Comparison of ENCODE assay signal across 18 mouse cellular contexts in the genomic region with DNA sequence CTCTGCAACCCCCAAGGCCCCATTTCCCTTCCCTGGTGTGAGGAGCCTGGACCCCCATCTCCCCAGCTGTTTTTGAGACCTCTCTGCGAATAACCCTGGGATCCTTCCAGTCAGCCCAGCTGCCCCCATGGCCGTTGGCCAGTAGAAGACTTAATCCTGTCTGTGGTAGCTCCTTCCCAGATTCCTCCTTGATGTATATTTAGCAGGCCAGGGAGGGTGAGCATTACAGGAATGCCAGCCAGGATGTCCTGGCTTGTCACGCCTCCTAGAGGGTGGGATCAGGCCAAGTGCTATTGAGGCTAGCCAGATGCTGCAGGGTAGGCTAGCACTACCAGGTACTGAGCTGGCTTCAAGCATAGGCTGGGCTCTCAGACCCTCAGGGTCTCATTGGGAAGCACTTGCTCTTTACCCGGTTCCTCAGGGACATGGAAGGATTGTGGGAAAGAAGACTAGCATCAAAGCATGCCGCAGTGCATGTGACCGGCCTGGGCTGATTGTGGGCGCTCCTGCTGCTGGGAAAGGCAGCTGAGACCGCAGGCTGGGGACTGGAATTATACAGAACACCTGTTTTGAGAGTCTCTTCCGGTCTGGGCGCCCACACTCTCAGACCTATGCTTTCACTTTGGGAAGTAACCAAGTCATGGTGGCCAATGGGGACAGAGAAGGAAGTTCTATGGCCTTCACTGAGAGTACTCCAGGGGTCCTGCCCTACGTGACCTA. TPM values are rescaled to one million over a fixed set of nuclear protein-coding genes. Genes with fewer than 3 reads are reported as not detected.
DNase-seq lines count a peak whose midpoint lies in the region; ATAC-seq and TF ChIP-seq lines count a peak whose summit lies in the region.
"Had no signal": no experiment of that assay in that cellular context is flagged by ENCODE, and none has a peak within 500 bp of the region (broad histone marks: within the 10 kb centered on the region; RNA-seq: fewer than 3 reads in every experiment).

No protein-coding gene starts in this region.

- no peak for TF ChIP-seq CTCF in heart, postnatal 0 days (IDR thresholded peaks at IDR 0.05; ENCODE audit: low read depth)

- intact Hi-C loops in gastrocnemius, postnatal 36 days (cut with DNase I): no loop called here

- no peaks in the 10 kb centered on the region for H3K9me3 ChIP-seq in heart, postnatal 0 days (replicated peaks; ENCODE audit: control insufficient read depth, low read length)
- H3K9me3 ChIP-seq in embryonic facial prominence, embryonic 10.5 days: peaks cover 3% of the 10 kb centered on the region; the same call in 1 of the 2 replicates
- H3K9me3 ChIP-seq in forebrain, embryonic 10.5 days: peaks cover 11% of the 10 kb centered on the region
- H3K9me3 ChIP-seq: embryonic facial prominence, embryonic 12.5 days; forebrain, embryonic 13.5 days; liver, embryonic 15.5 days; neural tube, embryonic 13.5 days had no signal

- no peaks in the 10 kb centered on the region for H3K36me3 ChIP-seq in heart, postnatal 0 days (replicated peaks; ENCODE audit: control insufficient read depth, insufficient read depth, low read length)
- H3K36me3 ChIP-seq in embryonic facial prominence, embryonic 10.5 days (replicated peaks): no peaks in the 10 kb centered on the region
- H3K36me3 ChIP-seq in forebrain, embryonic 10.5 days (replicated peaks): no peaks in the 10 kb centered on the region
- H3K36me3 ChIP-seq: embryonic facial prominence, embryonic 12.5 days; liver, embryonic 15.5 days; neural tube, embryonic 13.5 days had no signal

- DNase-seq in gastrocnemius, adult 18-20 months (ENCODE audit: low spot score): peak; percentile 40
- no peak for DNase-seq in gastrocnemius, postnatal 36 days
- DNase-seq in heart, postnatal 0 days (ENCODE audit: low spot score): no peak
- no peak for DNase-seq in heart, adult 11 months
- no peak for DNase-seq in embryonic facial prominence, embryonic 10.5 days (ENCODE audit: low spot score)
- no peak for DNase-seq in frontal cortex, postnatal 10 days (ENCODE audit: low spot score in 2 of 2)
- DNase-seq in forebrain, embryonic 10.5 days (ENCODE audit: extremely low spot score, low spot score): no peak
- DNase-seq: adrenal gland, adult 8-10 months; retina, postnatal 1 day had no signal

- no peaks in the 10 kb centered on the region for H3K27me3 ChIP-seq in heart, postnatal 0 days (ENCODE audit: control insufficient read depth, insufficient read depth, low read length)
- H3K27me3 ChIP-seq in embryonic facial prominence, embryonic 10.5 days (replicated peaks; ENCODE audit: low read depth, poor library complexity, severe bottlenecking): no peaks in the 10 kb centered on the region
- H3K27me3 ChIP-seq in forebrain, embryonic 10.5 days (ENCODE audit: poor library complexity, severe bottlenecking): no peaks in the 10 kb centered on the region; the same call in 1 of the 2 replicates
- H3K27me3 ChIP-seq: embryonic facial prominence, embryonic 12.5 days; forebrain, embryonic 13.5 days; liver, embryonic 15.5 days; neural tube, embryonic 13.5 days had no signal

- no peak overlapping the region for H3K4me3 ChIP-seq in heart, postnatal 0 days (ENCODE audit: low read depth, low read length)
- H3K4me3 ChIP-seq in embryonic facial prominence, embryonic 10.5 days: no peak overlapping the region
- no peak overlapping the region for H3K4me3 ChIP-seq in forebrain, embryonic 10.5 days
- H3K4me3 ChIP-seq: embryonic facial prominence, embryonic 12.5 days; forebrain, embryonic 13.5 days; liver, embryonic 15.5 days; neural tube, embryonic 13.5 days had no signal

- peak; percentile 61 for ATAC-seq in heart, postnatal 0 days (ENCODE audit: insufficient read depth, low read depth)
- 0 out of 2 replicates have a peak, but pooled peaks have one; percentile 13 for ATAC-seq in megakaryocyte progenitor cell, adult 5-6 weeks (replicated peaks; ENCODE audit: poor library complexity)
- ATAC-seq: forebrain, embryonic 13.5 days; midbrain, embryonic 16.5 days had no signal

- no peak overlapping the region for H3K27ac ChIP-seq in heart, postnatal 0 days (ENCODE audit: low read depth)
- H3K27ac ChIP-seq in embryonic facial prominence, embryonic 10.5 days (replicated peaks): peak overlapping the region; percentile 8
- H3K27ac ChIP-seq in forebrain, embryonic 10.5 days: no peak overlapping the region
- H3K27ac ChIP-seq: embryonic facial prominence, embryonic 12.5 days; forebrain, embryonic 13.5 days; kidney, postnatal 0 days; liver, embryonic 15.5 days; macrophage; neural tube, embryonic 13.5 days had no signal

- 45% methylated on average over 11 of the region's 11 CpGs for WGBS in heart, postnatal 0 days
- 81% methylated on average over 11 of the region's 11 CpGs for WGBS in embryonic facial prominence, embryonic 10.5 days
- WGBS in forebrain, embryonic 10.5 days: 81% methylated on average over 11 of the region's 11 CpGs

- H3K9ac ChIP-seq in heart, postnatal 0 days (replicated peaks; ENCODE audit: low read depth, low read length): no peak overlapping the region
- H3K9ac ChIP-seq: embryonic facial prominence, embryonic 12.5 days; forebrain, embryonic 13.5 days; liver, embryonic 15.5 days; neural tube, embryonic 13.5 days had no signal

- peaks cover 7% of the 10 kb centered on the region; the same call in 1 of the 2 replicates for H3K4me1 ChIP-seq in heart, postnatal 0 days (ENCODE audit: control insufficient read depth, insufficient read depth)
- peaks cover 45% of the 10 kb centered on the region for H3K4me1 ChIP-seq in embryonic facial prominence, embryonic 10.5 days
- H3K4me1 ChIP-seq in forebrain, embryonic 10.5 days: peaks cover 44% of the 10 kb centered on the region
- H3K4me1 ChIP-seq: liver, embryonic 15.5 days had no signal

- no peak overlapping the region for H3K4me2 ChIP-seq in heart, postnatal 0 days (ENCODE audit: low read depth, low read length)
- H3K4me2 ChIP-seq: embryonic facial prominence, embryonic 12.5 days; forebrain, embryonic 13.5 days; liver, embryonic 15.5 days; neural tube, embryonic 13.5 days had no signal

- no peak for TF ChIP-seq EP300 in heart, postnatal 0 days (IDR thresholded peaks at IDR 0.05; ENCODE audit: low read depth)

RNA-seq across cellular contexts. Expression of gene Gpr142, which starts 16.3 kb away (rescaled TPM):
- not detected for total RNA-seq in gastrocnemius, adult 18-20 months (2021)
- not detected for total RNA-seq in gastrocnemius, postnatal 36 days (2021)
- not detected in 2 replicates for total RNA-seq in heart, postnatal 0 days (2014; rRNA removed; ENCODE audit: low replicate concordance)
- polyA plus RNA-seq in heart, postnatal 0 days (2015; fragmentation: Nextera tagmentation; extraction: Ambion mirVana): not detected in 2 replicates
- polyA plus RNA-seq in embryonic facial prominence, embryonic 10.5 days (2016; fragmentation: Nextera tagmentation; extraction: Ambion mirVana): 0.18 TPM in 1 of 2 replicates, not detected in the other
- not detected in 2 replicates for total RNA-seq in megakaryocyte progenitor cell, adult 5-6 weeks (2015)
- total RNA-seq in megakaryocyte progenitor cell, adult 5-6 weeks (2017): not detected in 2 replicates
- 0.21 TPM in 1 of 2 replicates, not detected in the other for polyA plus RNA-seq in forebrain, embryonic 10.5 days (2016; fragmentation: Nextera tagmentation; extraction: Ambion mirVana)
- total RNA-seq: adrenal gland, adult 8-10 months; left cerebral cortex, postnatal 14 days had no signal
- polyA plus RNA-seq: embryonic facial prominence, embryonic 12.5 days; forebrain, embryonic 13.5 days; kidney, postnatal 0 days; liver, embryonic 15.5 days; macrophage; midbrain, embryonic 16.5 days; neural tube, embryonic 13.5 days had no signal

RNA-seq across cellular contexts. Expression of gene Btbd17, which starts 19.3 kb away (rescaled TPM):
- not detected for total RNA-seq in gastrocnemius, adult 18-20 months (2021)
- total RNA-seq in gastrocnemius, postnatal 36 days (2021): under 1 TPM in 1 of 2 experiments, not detected in 1; 0.28 TPM
- not detected in 2 replicates for total RNA-seq in heart, postnatal 0 days (2014; rRNA removed; ENCODE audit: low replicate concordance)
- polyA plus RNA-seq in heart, postnatal 0 days (2015; fragmentation: Nextera tagmentation; extraction: Ambion mirVana): 0.12 and 0.18 TPM in 2 replicates
- 10.0 and 17.0 TPM in 2 replicates for polyA plus RNA-seq in embryonic facial prominence, embryonic 10.5 days (2016; fragmentation: Nextera tagmentation; extraction: Ambion mirVana)
- total RNA-seq in megakaryocyte progenitor cell, adult 5-6 weeks (2015): not detected in 2 replicates
- not detected in 2 replicates for total RNA-seq in megakaryocyte progenitor cell, adult 5-6 weeks (2017)
- polyA plus RNA-seq in forebrain, embryonic 10.5 days (2016; fragmentation: Nextera tagmentation; extraction: Ambion mirVana): 20.7 and 20.8 TPM in 2 replicates
- total RNA-seq: adrenal gland, adult 8-10 months had no signal
- polyA plus RNA-seq: liver, embryonic 15.5 days; macrophage had no signal

RNA-seq across cellular contexts. Expression of gene Gprc5c, which starts 35.9 kb away (rescaled TPM):
- total RNA-seq in gastrocnemius, adult 18-20 months (2021): 10 to 100 TPM; 39.7 to 43.7 TPM
- total RNA-seq in gastrocnemius, postnatal 36 days (2021): 10 to 100 TPM; 35.5 to 44.1 TPM
- 14.1 and 16.5 TPM in 2 replicates for total RNA-seq in heart, postnatal 0 days (2014; rRNA removed; ENCODE audit: low replicate concordance)
- polyA plus RNA-seq in heart, postnatal 0 days (2015; fragmentation: Nextera tagmentation; extraction: Ambion mirVana): 6.8 and 7.5 TPM in 2 replicates
- polyA plus RNA-seq in embryonic facial prominence, embryonic 10.5 days (2016; fragmentation: Nextera tagmentation; extraction: Ambion mirVana): 62.2 and 62.5 TPM in 2 replicates
- not detected in 2 replicates for total RNA-seq in megakaryocyte progenitor cell, adult 5-6 weeks (2015)
- 0.67 TPM in 1 of 2 replicates, not detected in the other for total RNA-seq in megakaryocyte progenitor cell, adult 5-6 weeks (2017)
- polyA plus RNA-seq in forebrain, embryonic 10.5 days (2016; fragmentation: Nextera tagmentation; extraction: Ambion mirVana): 31.7 and 32.3 TPM in 2 replicates

RNA-seq across cellular contexts. Expression of gene Kif19a, which starts 49.8 kb away (rescaled TPM):
- 1 to 10 TPM in 1 of 2 experiments, under 1 TPM in 1; 0.57 to 1.1 TPM for total RNA-seq in gastrocnemius, adult 18-20 months (2021)
- 1 to 10 TPM; 1.3 TPM for total RNA-seq in gastrocnemius, postnatal 36 days (2021)
- 2.7 TPM in 1 of 2 replicates, not detected in the other for total RNA-seq in heart, postnatal 0 days (2014; rRNA removed; ENCODE audit: low replicate concordance)
- polyA plus RNA-seq in heart, postnatal 0 days (2015; fragmentation: Nextera tagmentation; extraction: Ambion mirVana): 0.08 and 0.14 TPM in 2 replicates
- 1.3 and 2.0 TPM in 2 replicates for polyA plus RNA-seq in embryonic facial prominence, embryonic 10.5 days (2016; fragmentation: Nextera tagmentation; extraction: Ambion mirVana)
- total RNA-seq in megakaryocyte progenitor cell, adult 5-6 weeks (2015): not detected in 2 replicates
- total RNA-seq in megakaryocyte progenitor cell, adult 5-6 weeks (2017): not detected in 2 replicates
- 0.33 and 0.71 TPM in 2 replicates for polyA plus RNA-seq in forebrain, embryonic 10.5 days (2016; fragmentation: Nextera tagmentation; extraction: Ambion mirVana)
